Mouse (Mus musculus): ENCODE data around the gene Kbtbd8. TPM values are rescaled to one million over a fixed set of nuclear protein-coding genes. Genes with fewer than 3 reads are reported as not detected.

The Kbtbd8 gene
- polyA plus RNA-seq (2016; fragmentation: Nextera tagmentation; extraction: Ambion mirVana), result 4.5 and 5.1 TPM in 2 replicates

GRCm38 (mm10) chr6:95116946-95117345 lies at the start of gene Kbtbd8:
Gene Kbtbd8, plus strand, starts transcription at chr6:95117240.
- peaks cover 6% of the 10 kb centered on the region; the same call in 1 of the 2 replicates for H3K36me3 ChIP-seq
- WGBS, result 29% methylated on average over 13 of the region's 13 CpGs
- peaks cover 4% of the 10 kb centered on the region; the same call in 1 of the 2 replicates for H3K27me3 ChIP-seq
- H3K4me1 ChIP-seq (replicated peaks), result no peaks in the 10 kb centered on the region; the same call in 1 of the 2 replicates
- H3K4me3 ChIP-seq (replicated peaks), result peak within 1 kb of the TSS; percentile 79
- H3K9ac ChIP-seq (replicated peaks), result peak within 1 kb of the TSS; percentile 71
- H3K9me3 ChIP-seq, result no peaks in the 10 kb centered on the region
- H3K4me2 ChIP-seq, result peak within 1 kb of the TSS; percentile 61
- 0 out of 2 replicates have a peak, but pooled peaks have one; percentile 8 for ATAC-seq (ENCODE audit: insufficient number of reproducible peaks, insufficient read depth, low FRiP score, low TSS enrichment, low read depth)
- peak within 1 kb of the TSS; percentile 83 for H3K27ac ChIP-seq

GRCm38 (mm10) chr6:95069753-95070152 lies 47.3 kb upstream of the Kbtbd8 start:
- ATAC-seq (ENCODE audit: insufficient number of reproducible peaks, insufficient read depth, low FRiP score, low TSS enrichment, low read depth), result no peak

GRCm38 (mm10) chr6:95085276-95085675 lies 31.8 kb upstream of the Kbtbd8 start:
- ATAC-seq (ENCODE audit: insufficient number of reproducible peaks, insufficient read depth, low FRiP score, low TSS enrichment, low read depth), result no peak
- 85% methylated on average over 1 of the region's 1 CpGs for WGBS
- H3K27me3 ChIP-seq, result no peaks in the 10 kb centered on the region
- H3K9me3 ChIP-seq, result no peaks in the 10 kb centered on the region
- no peaks in the 10 kb centered on the region for H3K4me1 ChIP-seq (replicated peaks)
- no peak overlapping the region for H3K4me2 ChIP-seq
- H3K4me3 ChIP-seq (replicated peaks), result no peak overlapping the region
- H3K9ac ChIP-seq (replicated peaks), result no peak overlapping the region
- H3K36me3 ChIP-seq, result no peaks in the 10 kb centered on the region
- no peak overlapping the region for H3K27ac ChIP-seq

More at GRCm38 (mm10) chr6:95069753-95070152, 47.3 kb upstream of the Kbtbd8 start:
- Histone ChIP-seq H3K4me3 (replicated peaks) (no peak overlapping the region), H3K9me3 (no peaks in the 10 kb centered on the region; the same call in 1 of the 2 replicates), H3K27me3 (no peaks in the 10 kb centered on the region), H3K27ac (no peak overlapping the region), H3K9ac (replicated peaks) (no peak overlapping the region), H3K4me2 (no peak overlapping the region), H3K4me1 (replicated peaks) (no peaks in the 10 kb centered on the region), H3K36me3 (no peaks in the 10 kb centered on the region)
- 91% methylated on average over 10 of the region's 10 CpGs for WGBS

- Histone ChIP-seq H3K27ac (no peak overlapping the region), H3K9ac (replicated peaks) (no peak overlapping the region), H3K27me3 (no peaks in the 10 kb centered on the region), H3K4me3 (replicated peaks) (no peak overlapping the region), H3K4me2 (no peak overlapping the region), H3K36me3 (no peaks in the 10 kb centered on the region), H3K4me1 (replicated peaks) (no peaks in the 10 kb centered on the region), H3K9me3 (no peaks in the 10 kb centered on the region)
- no peak for ATAC-seq (ENCODE audit: insufficient number of reproducible peaks, insufficient read depth, low FRiP score, low TSS enrichment, low read depth)
- WGBS, result 58% methylated on average over 6 of the region's 6 CpGs
Observed at GRCm38 (mm10) chr6:95087154-95087846, 29.7 kb upstream of the Kbtbd8 start.

GRCm38 (mm10) chr6:95088075-95088474 lies 29.0 kb upstream of the Kbtbd8 start:
- no peak for ATAC-seq (ENCODE audit: insufficient number of reproducible peaks, insufficient read depth, low FRiP score, low TSS enrichment, low read depth)
- WGBS, result 45% methylated on average over 4 of the region's 4 CpGs
- Histone ChIP-seq H3K27ac (no peak overlapping the region), H3K4me2 (no peak overlapping the region), H3K9me3 (no peaks in the 10 kb centered on the region), H3K9ac (replicated peaks) (no peak overlapping the region), H3K4me1 (replicated peaks) (no peaks in the 10 kb centered on the region), H3K4me3 (replicated peaks) (no peak overlapping the region), H3K27me3 (no peaks in the 10 kb centered on the region), H3K36me3 (no peaks in the 10 kb centered on the region)

- Histone ChIP-seq H3K36me3 (no peaks in the 10 kb centered on the region), H3K4me3 (replicated peaks) (no peak overlapping the region), H3K4me1 (replicated peaks) (no peaks in the 10 kb centered on the region), H3K27ac (no peak overlapping the region), H3K9me3 (no peaks in the 10 kb centered on the region), H3K4me2 (no peak overlapping the region), H3K9ac (replicated peaks) (no peak overlapping the region), H3K27me3 (no peaks in the 10 kb centered on the region)
- no peak for ATAC-seq (ENCODE audit: insufficient number of reproducible peaks, insufficient read depth, low FRiP score, low TSS enrichment, low read depth)
- 72% methylated on average over 2 of the region's 2 CpGs for WGBS
Observed at GRCm38 (mm10) chr6:95094695-95095094, 22.3 kb upstream of the Kbtbd8 start.

GRCm38 (mm10) chr6:95098366-95099109 lies 18.5 kb upstream of the Kbtbd8 start:
- Histone ChIP-seq H3K27ac (no peak overlapping the region), H3K4me3 (replicated peaks) (no peak overlapping the region), H3K27me3 (no peaks in the 10 kb centered on the region), H3K4me1 (replicated peaks) (no peaks in the 10 kb centered on the region), H3K9me3 (no peaks in the 10 kb centered on the region), H3K36me3 (no peaks in the 10 kb centered on the region), H3K9ac (replicated peaks) (no peak overlapping the region), H3K4me2 (no peak overlapping the region)
- 0 out of 2 replicates have a peak, but pooled peaks have one; percentile 42 for ATAC-seq (ENCODE audit: insufficient number of reproducible peaks, insufficient read depth, low FRiP score, low TSS enrichment, low read depth)
- 24% methylated on average over 21 of the region's 21 CpGs for WGBS

- no peak overlapping the region for H3K4me3 ChIP-seq (replicated peaks)
- no peaks in the 10 kb centered on the region for H3K36me3 ChIP-seq
- no peaks in the 10 kb centered on the region for H3K9me3 ChIP-seq
- no peaks in the 10 kb centered on the region for H3K4me1 ChIP-seq (replicated peaks)
- no peak overlapping the region for H3K4me2 ChIP-seq
- ATAC-seq (ENCODE audit: insufficient number of reproducible peaks, insufficient read depth, low FRiP score, low TSS enrichment, low read depth), result no peak
- no peak overlapping the region for H3K9ac ChIP-seq (replicated peaks)
- WGBS, result 59% methylated on average over 3 of the region's 3 CpGs
- H3K27ac ChIP-seq, result no peak overlapping the region
- H3K27me3 ChIP-seq, result no peaks in the 10 kb centered on the region
Observed at GRCm38 (mm10) chr6:95103706-95104105, 13.3 kb upstream of the Kbtbd8 start.

GRCm38 (mm10) chr6:95108437-95108836 lies 8.6 kb upstream of the Kbtbd8 start:
- H3K4me2 ChIP-seq, result no peak overlapping the region
- H3K27me3 ChIP-seq, result no peaks in the 10 kb centered on the region
- H3K9ac ChIP-seq (replicated peaks), result no peak overlapping the region
- no peak overlapping the region for H3K4me3 ChIP-seq (replicated peaks)
- H3K27ac ChIP-seq, result no peak overlapping the region
- no peak for ATAC-seq (ENCODE audit: insufficient number of reproducible peaks, insufficient read depth, low FRiP score, low TSS enrichment, low read depth)
- H3K9me3 ChIP-seq, result no peaks in the 10 kb centered on the region
- H3K36me3 ChIP-seq, result no peaks in the 10 kb centered on the region
- H3K4me1 ChIP-seq (replicated peaks), result no peaks in the 10 kb centered on the region

- Histone ChIP-seq H3K27me3 (no peaks in the 10 kb centered on the region), H3K4me2 (no peak overlapping the region), H3K4me3 (replicated peaks) (no peak overlapping the region), H3K36me3 (no peaks in the 10 kb centered on the region), H3K9me3 (no peaks in the 10 kb centered on the region), H3K9ac (replicated peaks) (no peak overlapping the region), H3K4me1 (replicated peaks) (no peaks in the 10 kb centered on the region), H3K27ac (no peak overlapping the region)
- ATAC-seq (ENCODE audit: insufficient number of reproducible peaks, insufficient read depth, low FRiP score, low TSS enrichment, low read depth), result no peak
- WGBS, result 91% methylated on average over 6 of the region's 6 CpGs
Observed at GRCm38 (mm10) chr6:95109691-95110450, 7.2 kb upstream of the Kbtbd8 start.

- no peak for ATAC-seq (ENCODE audit: insufficient number of reproducible peaks, insufficient read depth, low FRiP score, low TSS enrichment, low read depth)
- H3K27me3 ChIP-seq, result peaks cover 4% of the 10 kb centered on the region; the same call in 1 of the 2 replicates
- WGBS, result 66% methylated on average over 5 of the region's 5 CpGs
Observed at GRCm38 (mm10) chr6:95112015-95112414, 5.0 kb upstream of the Kbtbd8 start.

More at GRCm38 (mm10) chr6:95112015-95112414, 5.0 kb upstream of the Kbtbd8 start:
- Histone ChIP-seq H3K27ac (no peak overlapping the region), H3K9me3 (no peaks in the 10 kb centered on the region), H3K9ac (replicated peaks) (no peak overlapping the region), H3K4me3 (replicated peaks) (no peak overlapping the region), H3K4me1 (replicated peaks) (no peaks in the 10 kb centered on the region), H3K4me2 (no peak overlapping the region), H3K36me3 (no peaks in the 10 kb centered on the region)

Data from limb, embryonic 12.5 days (tissue).